Mouse (Mus musculus): ENCODE measurements around the gene Casp4.

The Casp4 gene
- long read RNA-seq, experiment 1 = 0 reads
- long read RNA-seq, experiment 2 = 0 reads

DNA sequence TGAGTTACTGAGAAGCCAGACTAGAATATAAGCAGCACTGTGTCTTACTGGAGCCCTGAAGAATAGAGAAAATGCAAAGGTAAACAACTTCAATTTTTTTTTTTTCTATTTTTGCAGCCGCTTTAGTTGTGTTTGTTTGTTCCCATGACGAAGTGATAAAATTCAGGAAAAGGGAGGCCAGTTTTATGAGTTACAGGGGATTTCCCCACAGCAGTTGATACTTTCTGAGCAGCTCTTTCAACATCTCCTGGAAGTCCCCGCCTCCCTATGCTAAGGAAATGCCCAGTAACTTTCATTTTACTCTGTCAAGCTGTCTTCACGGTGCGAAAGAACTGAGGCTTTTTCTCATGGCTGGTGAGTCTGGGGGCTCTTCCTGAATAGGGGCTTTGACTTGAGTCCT lies at the start of gene Casp4:
Casp4 (plus strand) TSS at position 268 of the 400 bp plus-strand sequence.
- intact Hi-C loops (cut with DNase I) = no loop called here

DNA sequence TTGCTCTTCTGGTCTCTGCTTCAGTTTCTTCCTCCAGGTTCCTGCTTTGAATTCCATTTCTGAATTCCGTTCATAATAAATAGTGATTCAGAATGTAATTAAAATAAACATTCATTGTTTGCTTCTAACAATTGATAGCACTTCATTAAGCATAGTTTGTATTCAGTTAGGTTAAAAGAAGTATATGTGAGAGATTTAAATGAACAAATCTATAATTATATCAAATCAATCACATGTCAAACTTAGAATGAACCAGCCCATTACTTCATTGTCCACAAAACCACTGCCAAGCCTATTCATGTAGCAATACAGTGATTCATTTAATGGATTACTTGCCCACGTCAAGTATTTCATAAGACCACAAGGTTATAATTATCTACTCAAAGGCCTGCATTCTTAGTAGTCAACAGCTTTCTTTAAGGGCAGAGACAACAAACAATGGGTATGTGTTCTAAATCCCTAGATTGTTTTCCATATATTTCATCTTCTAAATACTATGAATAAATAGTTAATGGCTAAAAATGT lies 44.6 kb upstream of the Casp4 start:
- intact Hi-C loops (cut with DNase I) = no loop called here

DNA sequence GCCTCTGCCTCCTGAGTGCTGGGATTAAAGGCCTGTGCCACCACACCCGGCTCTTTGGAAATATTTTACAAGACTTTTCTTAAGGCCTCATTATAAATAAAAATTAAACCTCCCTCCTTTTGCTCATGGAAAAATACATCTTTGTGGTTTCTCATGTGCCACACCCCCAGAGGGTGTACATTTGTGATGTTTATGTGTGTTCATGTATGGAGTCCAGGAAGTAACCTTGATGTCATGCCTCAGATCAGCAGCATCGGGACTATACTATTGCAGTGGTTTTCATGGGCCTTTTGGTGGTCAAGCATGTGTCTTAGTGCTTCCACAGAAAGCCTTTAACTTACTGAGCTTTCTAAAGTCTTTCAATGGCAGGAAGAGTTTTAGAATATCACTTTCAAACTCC lies 38.4 kb upstream of the Casp4 start:
- intact Hi-C loops (cut with DNase I) = no loop called here

DNA sequence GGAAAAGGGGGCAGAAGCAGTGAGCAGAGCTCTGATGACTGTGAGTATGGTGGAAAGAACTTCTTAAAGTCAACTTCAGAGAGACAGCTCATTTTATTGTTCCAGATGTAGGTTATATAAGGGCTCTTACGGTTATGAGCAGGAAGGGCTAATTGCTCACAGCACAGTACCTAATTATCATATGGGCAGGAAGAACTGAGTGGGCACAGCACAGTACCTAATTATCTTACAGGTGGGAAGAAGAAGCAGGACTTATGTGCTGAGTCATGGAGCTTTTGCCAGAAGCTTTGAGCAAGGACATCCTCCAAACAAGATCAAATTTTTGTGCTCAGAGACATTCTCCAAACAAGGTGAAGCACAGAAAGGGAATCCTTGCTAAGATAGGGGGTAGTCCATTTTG lies 37.7 kb upstream of the Casp4 start:
- intact Hi-C loops (cut with DNase I) = no loop called here

DNA sequence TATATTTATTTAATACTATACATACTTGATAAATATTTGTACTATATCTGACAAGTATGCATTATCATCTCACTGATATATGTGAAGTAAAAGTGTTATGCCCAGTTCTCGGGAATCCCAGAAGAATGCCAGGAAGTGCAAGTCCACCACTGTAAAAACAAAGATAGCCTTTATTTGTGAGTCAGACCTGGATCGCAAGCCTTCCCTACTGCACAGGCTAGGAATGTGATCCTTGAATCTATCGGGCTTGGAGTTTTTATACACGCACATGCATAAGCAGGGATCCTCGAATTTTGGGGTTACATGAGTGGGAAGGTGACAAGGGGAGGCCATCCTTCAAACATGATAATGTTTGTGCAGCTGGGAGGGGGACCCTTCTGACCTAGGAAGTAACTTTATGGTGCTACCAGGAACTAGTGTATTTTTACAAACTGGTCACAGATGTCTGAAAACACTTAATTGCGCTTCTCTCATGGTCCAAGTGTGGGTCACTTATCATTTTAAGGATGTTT lies 37.2 kb upstream of the Casp4 start:
- intact Hi-C loops (cut with DNase I) = no loop called here

DNA sequence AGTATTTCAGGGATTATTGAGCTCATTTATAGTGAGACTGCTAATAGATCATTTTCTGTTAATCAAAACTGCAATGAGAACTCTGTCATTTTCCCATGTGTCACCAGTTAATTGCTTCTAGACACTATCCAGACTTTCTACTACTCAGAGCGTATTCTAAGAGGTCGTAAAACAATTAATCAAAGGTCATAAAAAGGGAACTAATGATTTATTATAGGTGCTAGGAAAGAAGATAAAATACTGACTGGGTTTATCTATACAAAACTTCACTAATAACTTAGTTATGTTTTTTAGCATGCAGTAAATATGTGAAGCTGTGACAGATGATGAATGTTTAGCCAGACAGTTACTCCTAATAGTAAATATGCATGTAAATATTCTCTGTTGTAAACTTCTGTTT lies 22.6 kb upstream of the Casp4 start:
- intact Hi-C loops (cut with DNase I) = no loop called here

DNA sequence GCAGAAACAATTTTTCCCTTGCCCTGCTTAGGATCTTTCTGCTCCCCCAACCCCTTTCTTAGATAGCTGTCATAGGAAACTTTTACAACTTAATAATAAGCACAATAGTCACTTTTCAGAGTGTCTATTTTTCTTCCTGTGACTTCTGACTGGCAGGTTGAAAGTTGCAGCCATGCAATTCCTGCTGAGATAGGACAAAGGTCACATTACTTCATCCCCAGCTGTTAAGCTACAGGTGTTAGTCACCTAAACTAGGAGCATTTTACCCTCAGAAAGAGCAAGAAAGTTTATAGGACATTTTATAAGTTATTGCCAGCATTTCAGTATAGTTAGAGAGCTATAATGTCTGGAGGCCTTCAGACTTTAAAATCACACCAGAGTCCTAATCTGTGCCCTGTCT lies 22.0 kb upstream of the Casp4 start:
- intact Hi-C loops (cut with DNase I) = no loop called here

DNA sequence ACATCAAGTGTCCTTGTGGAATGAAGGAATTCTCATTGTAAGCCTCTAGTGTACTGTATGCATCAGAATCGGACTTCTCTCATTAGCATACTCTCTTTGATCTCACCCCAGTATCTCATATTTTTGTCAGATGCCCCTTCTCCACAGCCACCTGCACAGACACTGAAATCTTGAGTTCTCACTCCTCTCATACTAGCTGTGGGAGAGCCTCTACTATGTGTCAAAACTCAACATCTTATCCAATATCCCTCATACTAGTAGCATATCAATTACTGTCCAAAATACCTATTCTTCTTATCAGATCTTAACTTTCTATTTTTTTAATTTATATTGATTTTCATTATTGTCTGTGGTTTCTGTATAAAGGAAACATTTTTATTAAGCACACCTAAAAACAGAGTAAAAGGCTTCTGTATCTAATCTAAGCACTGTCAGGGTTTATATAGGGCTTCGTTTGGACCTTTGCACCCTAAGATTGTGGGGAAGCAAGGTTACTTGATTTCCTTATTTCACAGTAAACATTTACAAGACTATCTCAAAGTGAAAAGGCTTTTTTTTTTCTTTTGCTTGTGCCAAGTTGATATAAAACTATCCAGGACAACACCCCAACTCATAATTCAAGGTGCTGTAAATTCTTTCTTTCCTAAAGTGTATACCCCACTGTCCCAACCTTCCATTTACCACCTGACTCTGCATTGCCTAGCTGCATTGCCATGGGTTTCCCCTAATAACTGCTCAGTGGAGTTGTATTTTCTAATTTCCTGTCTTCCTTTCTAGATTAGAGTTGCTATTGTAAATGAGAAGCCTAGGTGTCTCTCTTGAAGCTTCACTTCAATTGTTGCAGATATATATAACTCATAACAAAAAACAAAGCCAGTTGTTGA lies 12.0 kb upstream of the Casp4 start:
- intact Hi-C loops (cut with DNase I) = no loop called here

DNA sequence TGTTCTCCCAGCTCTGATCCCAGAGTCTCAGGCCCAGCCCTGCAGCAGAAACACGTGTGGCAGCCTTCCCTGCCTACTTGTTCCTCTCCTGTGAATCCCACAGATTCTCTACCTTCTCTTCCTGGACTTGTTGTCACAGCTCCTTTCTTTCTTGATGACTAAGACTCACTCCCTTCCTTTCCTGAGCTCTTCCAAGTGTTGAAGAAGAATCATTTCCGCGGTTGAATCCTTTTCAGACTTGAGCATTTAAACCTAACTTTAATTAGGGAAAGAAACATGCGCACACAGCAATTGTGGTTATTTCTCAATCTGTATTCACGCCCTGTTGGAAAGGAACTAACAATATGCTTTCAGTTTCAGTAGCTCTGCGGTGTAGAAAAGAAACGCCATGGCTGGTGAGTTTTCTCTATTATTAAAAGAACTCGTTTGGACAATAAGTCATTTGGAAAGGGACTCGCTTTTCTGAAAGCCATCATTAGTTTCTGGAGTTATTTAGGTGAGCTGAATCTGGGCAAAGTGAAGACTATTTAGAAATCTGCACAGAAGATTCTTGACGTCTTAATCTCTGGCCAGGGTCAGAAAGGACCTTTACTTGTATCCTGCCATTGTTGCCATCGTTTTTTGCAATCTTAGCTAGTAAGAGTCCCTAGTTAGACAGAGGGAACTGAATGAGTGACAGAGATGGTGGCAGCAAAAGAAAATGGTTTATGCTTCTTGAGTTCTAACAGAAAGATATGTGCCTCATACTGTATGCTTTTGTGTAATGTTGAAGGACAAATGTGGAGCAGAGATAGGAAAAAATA lies 10.1 kb upstream of the Casp4 start, which contains the start of gene Casp1:
Casp1 (plus strand) TSS at position 189 of the 803 bp plus-strand sequence.
- intact Hi-C loops (cut with DNase I) = no loop called here

DNA sequence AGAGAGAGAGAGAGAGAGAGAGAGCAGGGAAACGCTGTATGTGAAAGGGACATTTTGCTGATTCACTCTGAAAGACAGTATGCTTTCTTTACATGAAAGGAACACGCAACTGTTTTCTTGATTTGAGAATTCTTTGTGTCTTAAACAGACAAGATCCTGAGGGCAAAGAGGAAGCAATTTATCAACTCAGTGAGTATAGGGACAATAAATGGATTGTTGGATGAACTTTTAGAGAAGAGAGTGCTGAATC lies 9.6 kb upstream of the Casp4 start:
- intact Hi-C loops (cut with DNase I) = no loop called here

DNA sequence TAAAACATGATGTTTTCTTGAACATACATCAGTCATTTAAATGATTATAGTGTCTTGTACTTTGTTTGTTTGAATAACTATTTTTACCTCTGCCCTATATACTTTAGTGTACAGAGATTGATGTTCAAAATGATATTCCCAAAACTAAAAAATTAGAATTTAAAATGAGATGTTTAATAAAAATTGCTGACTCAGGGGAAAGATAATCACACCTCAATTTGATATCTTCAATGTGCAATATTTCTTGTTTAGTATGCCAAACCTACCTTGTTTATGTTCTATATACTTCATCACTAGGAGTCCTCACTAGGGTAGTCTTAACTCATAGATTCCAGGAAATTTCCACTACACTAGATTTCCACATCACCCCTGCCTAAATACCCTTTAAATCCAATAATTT lies 1.5 kb downstream of the Casp4 start:
- intact Hi-C loops (cut with DNase I) = no loop called here

DNA sequence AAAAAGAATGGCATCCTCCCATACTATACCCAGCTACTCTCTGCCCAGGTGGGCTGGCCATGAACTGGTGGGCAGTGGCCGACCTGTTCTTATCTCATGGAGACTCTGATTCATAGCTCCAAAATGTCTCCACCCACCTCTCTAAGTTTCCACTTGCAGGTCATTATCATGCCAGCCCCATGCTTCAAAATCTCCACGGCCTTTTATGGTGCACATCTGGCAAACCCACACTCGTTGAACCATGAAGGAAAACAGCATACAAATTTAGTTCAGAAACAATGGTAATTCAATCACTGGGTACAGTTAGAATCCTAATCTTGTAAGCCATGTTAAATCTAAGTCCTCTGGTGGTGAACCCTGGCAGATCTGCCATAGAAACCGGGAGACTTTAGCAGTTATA lies 2.8 kb downstream of the Casp4 start:
- intact Hi-C loops (cut with DNase I) = no loop called here

DNA sequence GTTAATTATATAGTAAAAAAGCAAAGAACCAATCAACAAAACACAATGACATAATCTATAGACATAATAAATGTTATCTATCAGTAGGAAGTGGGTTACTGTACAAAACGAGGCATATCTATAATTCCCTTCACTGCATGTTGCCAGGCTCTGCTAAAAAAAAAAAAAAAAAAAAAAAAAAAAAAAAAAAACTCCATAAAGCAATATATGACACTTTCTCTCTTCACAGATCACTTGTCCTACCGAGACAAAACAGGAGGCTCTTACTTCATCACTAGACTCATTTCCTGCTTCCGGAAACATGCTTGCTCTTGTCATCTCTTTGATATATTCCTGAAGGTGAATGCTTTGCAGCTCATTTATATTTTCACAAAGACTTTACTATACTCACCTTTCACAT lies 19.6 kb downstream of the Casp4 start:
- intact Hi-C loops (cut with DNase I) = no loop called here

DNA sequence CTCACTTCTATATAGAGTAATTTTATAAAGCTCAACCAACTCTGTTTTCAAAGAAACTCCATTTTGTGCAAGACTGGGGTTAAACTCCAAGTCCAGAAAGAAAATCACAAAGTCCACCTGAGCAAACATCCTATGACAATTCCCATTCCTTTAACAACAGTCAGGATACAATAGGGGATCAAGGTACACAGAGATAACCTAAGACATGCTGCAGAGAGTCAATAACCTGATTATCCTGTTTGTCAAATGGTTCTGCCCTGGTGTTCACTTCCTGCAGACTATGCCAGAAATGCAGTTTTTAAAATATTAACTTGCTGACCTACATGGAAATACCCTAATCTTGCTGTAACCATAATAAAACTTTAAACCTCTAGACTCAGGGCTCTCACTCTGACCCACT lies 23.8 kb downstream of the Casp4 start:
- intact Hi-C loops (cut with DNase I) = no loop called here

DNA sequence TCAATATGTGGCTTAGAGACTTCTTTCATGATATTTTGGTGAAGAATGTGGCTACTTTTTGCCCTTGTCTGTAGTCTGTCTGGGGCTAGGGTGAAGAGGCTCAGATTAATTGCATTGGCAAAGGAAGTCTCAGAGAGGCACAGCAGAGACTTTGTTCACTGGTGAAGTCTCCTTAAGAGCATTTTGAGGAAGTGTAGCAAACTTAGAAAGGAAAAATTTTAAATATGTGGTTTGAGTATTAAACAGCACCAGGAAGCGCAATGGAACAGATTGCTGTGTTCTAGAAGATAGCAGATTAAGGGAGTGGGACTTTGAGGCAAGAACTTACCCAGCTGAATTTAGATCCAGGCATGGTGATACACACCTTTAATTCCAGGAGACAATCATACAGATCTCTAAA lies 24.8 kb downstream of the Casp4 start:
- intact Hi-C loops (cut with DNase I) = no loop called here

DNA sequence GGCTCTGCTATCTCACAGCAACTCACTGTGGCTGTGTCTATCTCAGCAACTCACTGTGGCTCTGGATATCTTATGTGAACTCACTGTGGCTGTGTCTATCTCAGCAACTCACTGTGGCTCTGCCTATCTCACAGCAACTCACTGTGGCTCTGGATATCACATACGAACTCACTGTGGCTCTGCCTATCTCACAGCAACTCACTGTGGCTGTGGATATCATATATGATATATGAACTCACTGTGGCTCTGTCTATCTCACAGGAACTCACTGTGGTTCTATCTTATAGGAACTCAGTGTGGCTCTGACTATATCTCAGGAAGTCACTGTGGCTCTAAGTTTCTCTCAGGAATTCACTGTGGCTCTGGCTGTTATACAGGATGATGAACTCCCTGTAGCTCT lies 34.5 kb downstream of the Casp4 start:
- intact Hi-C loops (cut with DNase I) = no loop called here

DNA sequence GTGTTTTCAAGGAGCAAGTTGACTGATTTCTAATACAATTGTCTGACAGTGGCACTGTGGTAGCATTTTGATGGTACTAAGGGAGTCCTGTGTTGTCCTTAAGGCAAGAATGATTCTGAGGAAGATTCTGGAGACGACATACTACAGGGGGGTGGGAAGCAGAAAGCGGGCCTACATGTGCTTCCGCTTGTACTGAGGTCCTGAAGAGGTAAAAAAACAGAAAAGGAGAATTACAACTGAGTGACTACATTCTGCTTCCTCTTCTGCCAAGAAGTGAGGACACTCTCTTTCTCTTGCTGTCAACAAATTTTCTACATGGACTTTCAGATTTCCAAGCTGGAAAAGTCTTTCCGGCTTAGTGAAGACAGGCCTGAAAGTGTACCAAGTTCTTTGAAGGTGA lies 35.5 kb downstream of the Casp4 start:
- intact Hi-C loops (cut with DNase I) = no loop called here

DNA sequence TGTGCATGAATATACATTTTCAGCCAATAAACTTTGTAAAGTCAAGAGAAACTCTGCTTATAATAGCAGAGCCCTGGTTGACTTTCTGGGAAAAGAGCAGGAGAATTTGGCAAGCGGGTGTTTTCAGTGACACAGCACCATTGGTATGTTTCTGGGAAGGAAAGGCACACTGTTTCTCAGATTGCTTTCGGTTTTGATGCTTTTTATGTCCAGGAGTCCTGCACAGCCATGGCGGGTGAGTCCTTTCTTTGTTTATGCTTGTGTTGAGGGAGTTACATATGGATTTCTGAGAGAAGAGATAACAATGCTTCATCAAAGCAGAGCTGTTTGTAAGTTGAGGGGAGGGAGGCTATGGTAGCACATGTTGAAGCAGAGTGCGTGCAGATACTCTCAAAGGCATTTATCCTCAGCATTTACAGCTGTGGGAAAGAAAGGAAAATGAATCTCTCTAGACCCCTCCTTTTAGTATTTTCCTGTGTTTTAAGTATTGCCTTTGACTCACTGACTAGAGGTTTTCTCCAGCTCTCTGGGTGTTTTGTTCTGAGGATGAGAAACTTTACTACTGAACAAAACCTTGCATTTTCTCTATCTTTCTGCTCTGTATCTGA lies 36.8 kb downstream of the Casp4 start, which contains the start of gene Casp12:
Casp12 (plus strand) TSS at position 140 of the 608 bp plus-strand sequence.
- intact Hi-C loops (cut with DNase I) = no loop called here

DNA sequence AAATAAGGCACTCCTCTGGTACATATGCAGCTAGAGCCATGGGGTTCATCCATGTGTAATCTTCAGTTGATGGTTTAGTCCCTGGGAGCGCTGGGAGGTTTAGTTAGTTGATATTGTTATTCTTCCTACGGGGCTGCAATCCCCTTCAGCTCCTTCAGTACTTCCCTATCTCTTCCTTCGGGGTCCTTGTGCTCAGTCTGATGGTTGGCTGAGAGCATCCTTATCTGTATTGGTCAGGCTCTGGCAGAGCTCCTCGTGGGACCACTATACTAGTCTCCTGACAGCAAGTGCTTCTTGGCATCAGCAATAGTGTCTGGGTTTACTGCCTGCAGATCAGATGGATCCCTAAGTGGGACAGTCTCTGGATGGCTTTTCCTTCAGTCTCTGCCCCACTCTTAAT lies 38.8 kb downstream of the Casp4 start:
- intact Hi-C loops (cut with DNase I) = no loop called here

DNA sequence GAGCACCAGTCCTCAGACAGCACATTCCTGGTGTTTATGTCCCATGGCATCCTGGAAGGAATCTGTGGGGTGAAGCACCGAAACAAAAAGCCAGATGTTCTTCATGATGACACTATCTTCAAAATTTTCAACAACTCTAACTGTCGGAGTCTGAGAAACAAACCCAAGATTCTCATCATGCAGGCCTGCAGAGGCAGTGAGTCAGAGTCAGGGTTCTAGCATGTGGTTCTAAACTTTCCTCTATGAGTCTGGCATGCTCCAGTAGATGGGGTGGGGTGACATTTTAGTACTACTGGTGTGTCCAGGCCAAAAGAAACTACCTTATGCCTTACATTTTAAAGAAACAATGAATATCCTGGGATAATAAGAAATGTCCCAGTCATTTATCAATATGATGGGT lies 45.0 kb downstream of the Casp4 start:
- intact Hi-C loops (cut with DNase I) = no loop called here

DNA sequence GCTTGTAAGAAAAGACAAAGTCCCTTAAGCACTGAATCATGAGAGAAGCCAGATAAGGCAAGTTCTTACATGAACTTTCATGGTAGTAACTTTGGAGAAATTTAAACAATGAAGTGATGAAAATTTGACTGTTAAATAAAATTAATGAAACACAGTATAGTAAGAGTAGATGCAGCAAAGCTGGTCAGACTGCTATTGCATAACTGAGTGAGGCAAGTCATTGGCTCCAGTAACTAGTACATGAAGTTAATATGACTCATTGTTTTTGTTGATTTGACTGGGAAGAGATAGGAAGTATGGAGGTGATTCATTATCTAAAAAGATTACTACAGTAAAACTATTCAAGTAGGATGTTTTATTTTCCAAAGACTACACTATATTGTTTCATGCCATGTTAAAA lies 48.2 kb downstream of the Casp4 start:
- intact Hi-C loops (cut with DNase I) = no loop called here
